Mouse (Mus musculus): ENCODE data around the gene Eya2.

The Eya2 gene

DNA sequence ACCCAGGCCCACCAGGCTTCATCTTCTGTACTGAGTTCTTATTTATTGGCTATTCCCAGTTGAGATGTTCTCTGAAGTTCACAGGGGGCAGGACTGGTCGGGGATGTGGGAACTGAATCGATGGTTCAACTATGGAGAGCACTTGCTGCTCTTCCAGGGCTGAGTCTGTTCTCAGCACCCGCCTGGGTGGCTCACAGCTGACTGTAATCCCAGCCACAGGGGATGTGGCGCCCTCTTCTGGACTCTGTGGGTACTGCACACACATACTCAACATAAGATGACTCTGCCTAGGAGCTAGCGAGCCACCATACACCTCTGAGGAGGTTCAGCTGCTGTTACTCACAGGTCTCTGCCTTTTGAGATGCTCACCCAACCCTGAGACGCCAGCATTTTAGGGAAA, 121.9 kb downstream of the Eya2 start:
- ATAC-seq (ENCODE audit: low TSS enrichment), result no peak

DNA sequence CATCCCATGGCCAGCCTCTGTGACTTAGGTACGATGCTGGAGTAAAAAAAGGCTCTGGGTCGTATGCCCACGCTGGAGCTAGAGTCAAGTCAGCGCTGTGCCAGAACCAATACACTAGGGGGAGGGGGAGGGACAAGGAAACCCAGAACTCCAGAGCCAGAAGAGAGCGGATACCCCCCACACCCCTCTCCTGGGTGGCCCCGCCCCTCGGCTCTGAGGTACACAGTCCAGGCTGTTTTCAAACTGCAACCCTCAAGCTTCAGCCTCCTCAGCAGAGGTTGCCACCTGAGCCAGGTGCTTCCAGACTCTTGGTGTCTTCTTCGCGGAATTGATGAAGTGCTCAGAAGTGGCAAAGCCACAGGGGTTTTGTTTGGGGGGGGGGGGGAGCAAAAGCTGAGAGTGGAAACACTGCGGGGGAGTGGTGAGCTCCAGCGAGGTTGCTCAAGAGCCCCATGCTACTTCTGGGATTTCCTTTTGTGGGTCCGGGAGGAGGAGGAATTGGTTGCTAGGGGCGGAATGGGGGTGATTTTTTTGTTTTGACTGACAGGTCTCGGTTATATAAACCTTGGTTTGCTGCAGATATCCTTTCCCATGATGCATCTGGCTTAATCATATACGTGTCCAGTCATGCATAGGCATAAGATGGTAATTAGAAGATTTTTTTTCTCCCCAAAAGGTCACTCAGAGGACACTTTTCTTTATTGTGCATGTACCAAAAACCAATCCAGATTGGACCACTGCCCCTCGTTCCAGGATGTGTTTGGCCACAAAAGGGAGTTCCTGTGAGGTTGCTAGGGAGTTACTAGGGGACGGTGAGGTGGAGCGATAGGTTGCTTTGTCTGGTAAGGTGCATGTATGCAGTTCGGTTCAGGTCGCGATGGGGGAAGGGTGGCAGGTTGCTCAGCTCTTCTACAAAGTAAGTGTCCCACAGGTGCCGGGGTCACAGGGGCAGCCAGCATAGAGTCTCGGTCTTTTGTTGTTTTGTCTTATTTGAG, 122.6 kb downstream of the Eya2 start:
- ATAC-seq (ENCODE audit: low TSS enrichment), result no peak; the same call in 1 of the 2 replicates

DNA sequence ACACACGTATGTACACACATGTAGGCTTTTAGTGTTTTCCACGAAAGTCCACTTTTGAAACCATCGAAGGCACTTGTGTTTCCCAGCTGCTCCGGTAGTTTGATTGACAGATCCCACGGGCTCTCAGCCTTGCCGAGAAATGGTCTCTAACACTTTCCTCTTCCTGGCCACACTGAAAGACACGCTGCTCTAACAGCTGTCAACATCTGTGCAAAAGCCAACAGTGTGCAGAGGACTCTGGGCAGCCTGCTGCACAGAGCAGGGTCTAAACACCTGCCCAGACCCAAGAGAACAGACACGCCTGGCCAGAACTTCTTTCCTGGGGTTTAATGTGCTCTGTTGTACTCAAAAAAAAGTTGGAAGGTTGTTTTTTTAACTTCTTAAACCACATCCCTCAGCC, 124.5 kb downstream of the Eya2 start:
- no peak for ATAC-seq (ENCODE audit: low TSS enrichment)

DNA sequence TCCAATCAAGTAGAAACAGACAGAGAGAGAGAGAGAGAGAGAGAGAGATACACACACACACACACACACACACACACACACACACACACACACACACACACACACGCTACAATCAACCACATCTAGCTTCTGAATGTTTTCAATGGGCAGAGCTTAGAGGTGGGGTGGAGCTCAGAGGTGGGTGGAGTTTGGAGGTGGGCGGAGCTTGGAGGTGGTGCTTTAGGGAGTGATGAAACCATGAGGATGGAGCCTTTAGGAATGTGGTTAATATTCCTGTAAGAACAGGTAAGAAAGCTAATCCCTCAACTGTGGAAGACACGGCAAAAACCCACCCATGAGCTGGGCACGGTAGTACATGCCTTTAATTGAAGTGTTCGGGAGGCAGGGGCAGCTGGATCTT, 127.1 kb downstream of the Eya2 start:
- ATAC-seq (ENCODE audit: low TSS enrichment), result no peak

DNA sequence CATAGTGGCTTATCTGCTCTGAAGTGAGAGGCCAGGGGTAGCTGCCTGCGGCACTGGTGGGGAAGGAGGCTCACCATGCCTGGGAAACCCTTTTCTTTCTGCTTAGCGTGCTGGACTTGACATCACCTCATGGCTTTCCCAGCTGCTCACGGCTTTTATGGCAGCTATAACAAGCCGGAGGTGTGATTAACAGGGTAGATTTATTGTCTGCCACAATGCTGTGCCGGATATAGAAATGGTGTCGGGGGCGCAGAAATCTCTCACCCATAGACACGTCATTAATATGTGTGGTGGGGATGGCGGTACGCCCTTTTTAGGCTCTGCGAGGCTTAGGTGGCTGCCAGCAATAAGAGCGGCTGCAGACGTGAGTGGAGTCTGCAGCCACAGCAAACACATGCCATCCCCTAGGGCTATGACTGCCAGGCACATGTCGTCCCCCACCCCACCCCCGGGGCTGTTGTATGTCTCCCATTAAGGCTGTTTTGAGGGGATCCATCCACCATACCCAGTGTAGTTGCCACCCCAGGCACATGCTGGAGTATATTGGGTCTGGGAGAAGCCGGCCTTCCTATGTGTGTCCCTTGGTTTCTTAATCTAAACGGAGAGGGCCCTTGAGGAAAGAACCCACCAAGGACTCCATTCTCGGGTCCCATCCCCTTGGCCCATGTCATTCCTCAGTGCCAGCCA, 137.9 kb downstream of the Eya2 start:
- no peak for ATAC-seq (ENCODE audit: low TSS enrichment)

DNA sequence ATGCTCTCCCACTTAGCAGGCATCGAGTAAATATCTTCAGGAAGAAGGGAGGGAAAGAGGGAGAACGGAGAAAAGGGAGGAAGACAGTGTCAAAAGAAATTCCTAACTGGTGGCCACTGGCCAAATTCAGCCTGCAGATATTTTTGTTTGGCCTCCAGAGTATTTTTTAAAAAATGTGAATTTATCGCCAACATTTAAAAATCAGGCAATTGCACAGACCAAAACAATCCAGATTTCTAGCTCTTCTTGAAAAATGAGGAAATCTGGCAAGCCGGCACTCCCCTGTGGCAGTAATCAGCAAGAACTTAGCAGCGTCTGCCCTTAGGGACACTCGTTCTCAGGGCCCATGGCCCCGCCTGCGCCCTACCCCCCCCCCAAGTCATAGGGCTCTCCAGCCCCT, 138.9 kb downstream of the Eya2 start:
- no peak for ATAC-seq (ENCODE audit: low TSS enrichment)

DNA sequence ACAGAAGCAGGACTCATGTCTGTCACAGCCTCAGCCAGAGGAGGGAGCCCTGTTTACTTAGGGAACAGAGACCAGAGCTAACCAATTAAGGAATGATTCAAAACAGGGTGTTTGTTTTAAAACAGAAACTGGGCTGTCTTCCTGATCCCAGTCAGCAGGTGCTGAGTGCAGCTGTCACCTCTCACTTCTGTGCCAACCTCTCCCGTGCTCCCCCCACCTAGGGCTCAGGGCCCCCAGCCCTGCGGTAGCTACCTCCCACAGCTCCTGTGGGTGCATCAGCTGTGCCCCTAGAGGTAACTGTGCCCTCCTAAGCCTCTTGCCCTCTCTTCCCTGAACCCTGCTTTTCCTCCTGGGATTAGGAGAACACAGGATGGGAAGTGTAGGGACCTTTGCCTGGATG, 141.5 kb downstream of the Eya2 start:
- ATAC-seq (ENCODE audit: low TSS enrichment), result no peak

DNA sequence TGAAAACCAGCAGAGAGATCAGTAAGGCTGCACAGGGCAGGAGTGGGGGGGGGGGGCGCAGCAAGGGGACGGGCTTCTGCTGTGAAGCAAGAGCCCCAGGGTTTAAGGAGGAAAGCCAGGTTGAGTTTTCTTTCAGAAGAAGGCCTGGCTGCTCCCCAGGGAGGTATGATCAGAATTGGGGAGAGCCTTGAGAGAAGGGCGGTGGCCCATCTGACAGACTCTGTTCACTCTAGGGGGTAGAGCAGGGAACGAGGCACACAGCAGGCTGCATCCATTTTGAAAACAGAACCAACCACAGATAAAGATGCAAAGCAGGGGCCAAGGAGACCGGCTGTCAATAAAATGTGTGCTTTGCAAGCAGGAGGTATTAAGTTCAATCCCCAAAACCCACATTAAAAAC, 145.5 kb downstream of the Eya2 start:
- no peak for ATAC-seq (ENCODE audit: low TSS enrichment)

DNA sequence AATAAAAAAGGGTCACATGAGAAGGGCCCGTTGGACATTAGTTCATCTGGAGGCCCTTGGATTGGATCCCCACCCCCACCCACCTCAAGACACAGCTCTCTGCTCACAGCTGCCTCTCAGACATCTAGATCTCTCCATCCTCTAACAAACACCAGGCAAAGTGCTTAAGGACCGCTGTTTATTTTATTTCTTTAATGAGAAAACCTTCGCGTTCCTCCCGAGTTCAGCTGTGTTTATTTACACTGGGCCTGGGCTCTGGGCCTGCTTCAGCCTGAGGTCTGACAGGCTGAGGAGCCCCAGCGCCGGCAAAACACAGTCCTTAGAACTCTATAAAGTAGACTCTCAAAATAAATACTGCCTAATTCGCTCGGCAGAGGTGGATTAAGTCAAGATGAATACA, 146.2 kb downstream of the Eya2 start:
- no peak for ATAC-seq (ENCODE audit: low TSS enrichment)

DNA sequence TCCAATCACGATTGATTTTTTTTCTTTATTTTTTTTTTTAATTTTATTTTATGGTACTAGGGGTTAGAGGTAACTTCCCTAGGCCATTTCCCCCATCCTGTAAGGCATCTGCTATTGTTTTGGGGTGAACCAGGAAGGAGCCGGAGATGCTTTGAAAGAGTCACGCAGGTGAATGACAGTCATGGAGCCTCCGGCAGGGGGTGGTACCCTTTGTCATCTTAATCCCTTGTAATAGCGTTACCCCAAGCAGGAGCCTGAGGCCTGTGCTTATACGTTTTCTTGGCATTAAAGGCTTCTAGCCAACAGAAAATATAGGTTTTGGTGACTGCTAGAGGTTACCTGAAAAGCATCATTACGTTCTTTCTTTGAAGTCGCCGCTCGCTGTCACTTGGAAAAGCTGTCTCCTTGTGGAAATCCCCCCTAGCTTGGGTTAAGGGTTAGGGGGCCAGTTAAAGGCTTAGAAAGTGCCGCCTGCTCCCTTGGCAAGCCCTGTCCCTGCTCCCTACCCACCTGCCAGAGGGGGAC, 146.8 kb downstream of the Eya2 start:
- ATAC-seq (ENCODE audit: low TSS enrichment), result no peak

DNA sequence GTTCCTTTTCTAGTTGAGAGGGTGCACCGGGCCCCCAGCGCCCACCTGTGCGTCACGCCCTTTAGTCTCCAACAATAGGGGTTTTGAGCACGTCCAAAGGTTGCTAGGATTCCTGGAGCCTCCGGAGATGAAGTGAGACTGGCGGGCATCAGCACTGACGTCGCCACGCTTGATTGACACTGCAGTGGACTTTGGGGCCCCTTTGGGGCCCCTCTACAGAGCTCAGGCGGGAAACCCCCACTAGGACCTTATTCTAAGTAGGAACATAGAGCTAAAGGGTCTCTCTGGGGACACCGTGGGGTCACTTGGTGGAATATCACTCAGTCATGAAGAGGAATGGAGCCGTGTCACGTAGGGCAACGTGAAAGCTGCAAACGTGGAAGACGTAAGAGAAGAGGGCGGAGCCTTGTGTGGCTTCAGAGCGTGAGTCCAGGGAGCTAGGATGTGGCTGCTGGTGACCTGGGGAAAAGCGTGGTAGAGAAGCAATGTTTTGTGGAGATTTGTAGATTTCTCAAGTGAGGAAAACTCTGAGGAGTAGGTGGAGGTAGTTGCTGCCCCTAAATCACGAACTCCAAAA, 147.5 kb downstream of the Eya2 start:
- no peak for ATAC-seq (ENCODE audit: low TSS enrichment)

DNA sequence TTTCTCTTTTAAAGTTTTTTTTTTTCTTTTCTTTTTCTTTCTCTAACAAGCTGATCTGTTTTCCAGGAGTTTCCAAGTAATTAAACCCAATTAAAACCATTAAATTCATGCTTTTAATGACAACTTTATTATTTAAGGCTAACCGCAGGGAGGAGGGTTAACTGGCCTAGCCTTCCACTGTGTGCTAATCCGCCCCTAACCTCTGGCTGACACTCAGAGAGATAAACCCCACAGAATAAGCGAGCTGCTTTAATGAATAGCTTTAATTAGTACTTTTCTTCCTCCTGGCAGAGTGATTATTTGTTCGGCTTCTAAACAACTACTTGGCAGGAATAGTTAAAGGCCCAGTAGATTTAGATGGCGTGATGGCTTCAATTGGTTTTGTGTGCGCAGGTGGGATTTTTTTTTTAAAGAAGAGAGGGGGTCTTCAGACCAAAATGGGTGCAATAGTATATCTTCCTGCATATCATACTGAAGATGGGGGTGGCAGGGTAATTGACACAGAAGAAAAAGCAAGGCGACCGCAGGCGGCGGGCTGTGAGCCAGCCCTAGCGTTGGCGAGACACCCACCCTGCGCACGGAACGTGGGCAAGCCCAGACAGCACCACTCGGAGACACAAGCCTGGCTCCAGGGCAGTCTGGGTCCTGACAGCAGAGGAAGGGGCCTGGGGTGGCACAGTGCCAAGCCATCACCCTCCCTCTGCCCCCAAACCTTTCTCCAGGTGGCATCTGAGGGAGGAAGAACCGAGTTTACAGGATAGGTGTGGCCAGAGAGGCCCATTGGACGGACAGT, 150.7 kb downstream of the Eya2 start:
- ATAC-seq (ENCODE audit: low TSS enrichment), result no peak

DNA sequence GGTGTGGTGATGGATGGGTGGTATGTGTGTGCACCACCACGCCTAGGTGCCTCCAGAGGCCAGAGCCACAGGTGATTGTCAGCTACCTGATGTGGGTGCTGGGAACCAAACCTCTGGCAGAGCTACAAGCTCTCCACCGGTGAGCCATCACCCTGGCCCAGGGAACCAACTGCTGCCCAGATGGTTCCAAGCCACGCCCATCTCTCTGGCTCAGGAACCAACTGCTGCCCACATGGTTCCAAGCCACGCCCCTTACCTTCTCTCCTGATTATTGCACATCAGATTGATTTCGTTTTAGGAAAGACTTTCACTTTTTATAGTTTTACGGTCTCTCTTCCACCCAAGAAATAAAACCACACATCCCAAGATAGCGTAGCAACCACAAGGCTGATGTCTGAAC, 153.1 kb downstream of the Eya2 start:
- ATAC-seq (ENCODE audit: low TSS enrichment), result no peak

DNA sequence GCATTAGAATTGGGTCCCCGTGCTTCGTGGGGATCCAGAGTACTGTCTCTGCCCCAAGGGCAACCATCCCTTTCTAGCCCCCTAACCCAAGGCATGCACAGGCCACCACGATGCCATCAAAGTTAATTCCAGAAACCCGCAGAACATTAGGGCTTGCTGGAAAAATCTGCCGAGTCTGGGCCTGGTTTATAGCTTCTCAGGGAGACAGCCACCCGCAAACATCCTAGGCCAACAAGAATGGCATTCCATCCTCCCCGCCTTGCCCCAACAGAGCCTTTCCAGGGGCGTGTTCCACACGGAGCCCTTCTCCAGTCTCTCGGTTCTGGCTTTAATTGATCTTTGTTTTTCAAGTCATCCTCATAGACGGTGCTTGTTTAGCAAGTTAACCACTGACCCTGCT, 153.6 kb downstream of the Eya2 start:
- no peak for ATAC-seq (ENCODE audit: low TSS enrichment)

DNA sequence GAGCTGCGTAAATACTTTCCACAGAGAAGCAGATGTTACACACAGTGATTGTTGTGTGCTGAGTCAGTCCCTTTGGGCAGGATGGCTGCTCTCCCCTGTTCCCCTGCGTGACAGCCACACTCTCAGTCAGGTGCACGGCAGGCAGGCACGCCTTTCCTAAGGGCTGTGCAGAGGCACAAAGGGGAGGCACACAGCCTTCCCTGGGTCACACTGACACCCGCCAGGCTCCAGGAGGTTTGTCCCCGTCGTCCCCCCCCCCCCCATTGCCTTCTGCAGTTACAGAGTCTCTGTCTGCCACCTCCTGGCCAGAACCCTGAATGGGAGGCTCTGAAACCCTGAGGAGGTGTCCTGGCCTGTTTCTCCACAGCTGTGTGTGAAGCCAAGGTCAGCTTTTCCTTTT, 156.2 kb downstream of the Eya2 start:
- ATAC-seq (ENCODE audit: low TSS enrichment), result peak; percentile 55; the same call in 1 of the 2 replicates

DNA sequence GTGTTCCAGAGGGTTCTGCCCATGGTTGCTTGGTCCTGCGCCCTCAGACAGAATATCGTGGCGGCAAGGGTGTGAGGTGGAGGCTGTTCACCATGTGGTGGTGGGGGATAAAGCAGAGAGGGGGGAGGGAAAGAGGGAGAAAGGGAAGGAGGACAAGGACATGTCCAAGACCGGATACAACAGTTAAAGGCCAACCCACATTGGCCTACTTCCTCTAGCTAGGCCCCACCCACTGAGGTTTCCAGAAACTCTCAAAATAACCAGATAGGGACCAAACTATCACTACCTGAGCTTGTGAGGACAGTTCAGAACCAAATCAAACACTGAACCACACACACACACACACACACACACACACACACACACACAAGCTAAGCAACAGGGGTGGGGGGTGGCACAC, 157.9 kb downstream of the Eya2 start:
- ATAC-seq (ENCODE audit: low TSS enrichment), result no peak

DNA sequence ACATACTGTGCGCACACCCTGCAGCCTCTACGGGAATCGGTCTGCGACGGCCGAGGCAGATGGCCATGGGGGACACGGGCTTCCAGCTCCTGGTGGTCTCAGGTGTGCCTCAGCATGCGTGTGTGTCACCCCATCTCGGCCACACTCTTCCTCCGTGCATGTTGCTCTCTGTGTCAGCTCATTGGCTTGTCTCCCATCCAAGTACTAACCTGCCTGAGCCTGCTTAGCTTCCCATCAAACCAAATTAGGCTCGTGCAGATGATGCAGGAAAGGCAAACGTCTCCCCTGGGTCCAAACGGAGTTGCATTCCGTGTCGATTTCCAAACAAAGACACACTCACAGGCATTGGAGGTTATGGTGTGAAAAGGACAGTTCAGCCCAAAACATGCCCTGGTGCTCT, 163.0 kb downstream of the Eya2 start:
- no peak for ATAC-seq (ENCODE audit: low TSS enrichment)

DNA sequence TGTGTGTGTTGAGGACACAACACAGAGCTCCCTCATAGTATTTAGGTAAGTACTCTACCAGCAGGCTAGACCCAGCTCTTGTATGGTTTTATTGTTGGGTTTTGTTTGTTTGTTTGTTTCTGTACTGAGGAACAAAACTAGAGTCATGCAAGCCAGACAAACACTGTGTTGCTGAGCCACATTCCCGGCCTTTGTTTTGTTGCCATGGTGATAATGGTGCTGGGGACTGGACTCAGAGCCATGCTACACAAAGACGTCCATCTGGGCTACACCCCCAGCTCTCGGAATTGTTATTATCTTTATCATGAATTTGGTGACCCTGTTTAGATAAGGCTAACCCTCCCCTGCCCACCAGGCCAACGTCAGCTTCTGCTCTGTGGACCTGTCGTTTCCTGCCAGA, 163.7 kb downstream of the Eya2 start:
- no peak for ATAC-seq (ENCODE audit: low TSS enrichment)

DNA sequence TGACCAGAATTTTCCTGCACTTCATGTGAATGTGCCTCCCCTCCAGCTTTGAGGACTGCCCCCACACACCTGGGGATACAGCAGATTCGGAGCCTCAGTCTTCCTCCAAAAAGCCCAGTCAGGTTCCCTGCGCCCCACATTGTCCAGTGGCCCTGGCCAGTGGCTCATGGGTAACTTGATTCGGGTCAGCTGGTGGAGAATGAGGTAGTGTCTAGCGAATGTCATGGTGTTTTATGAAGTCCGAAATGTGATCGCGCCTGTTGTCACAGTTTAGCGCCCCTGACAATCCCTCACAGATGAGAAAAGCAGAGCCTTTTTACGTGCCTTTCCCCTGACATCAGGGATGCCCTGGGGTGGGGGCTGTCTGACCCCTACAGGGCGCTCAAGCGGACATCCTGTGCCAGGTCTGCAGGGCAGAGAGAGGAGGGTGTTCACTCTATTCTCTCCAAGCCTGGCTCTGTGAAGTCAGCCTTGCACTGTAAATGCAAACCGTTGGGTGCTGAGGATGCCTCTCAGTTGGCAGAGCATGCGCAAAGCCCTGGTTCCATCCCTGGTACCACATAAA, 164.7 kb downstream of the Eya2 start:
- ATAC-seq (ENCODE audit: low TSS enrichment), result no peak

DNA sequence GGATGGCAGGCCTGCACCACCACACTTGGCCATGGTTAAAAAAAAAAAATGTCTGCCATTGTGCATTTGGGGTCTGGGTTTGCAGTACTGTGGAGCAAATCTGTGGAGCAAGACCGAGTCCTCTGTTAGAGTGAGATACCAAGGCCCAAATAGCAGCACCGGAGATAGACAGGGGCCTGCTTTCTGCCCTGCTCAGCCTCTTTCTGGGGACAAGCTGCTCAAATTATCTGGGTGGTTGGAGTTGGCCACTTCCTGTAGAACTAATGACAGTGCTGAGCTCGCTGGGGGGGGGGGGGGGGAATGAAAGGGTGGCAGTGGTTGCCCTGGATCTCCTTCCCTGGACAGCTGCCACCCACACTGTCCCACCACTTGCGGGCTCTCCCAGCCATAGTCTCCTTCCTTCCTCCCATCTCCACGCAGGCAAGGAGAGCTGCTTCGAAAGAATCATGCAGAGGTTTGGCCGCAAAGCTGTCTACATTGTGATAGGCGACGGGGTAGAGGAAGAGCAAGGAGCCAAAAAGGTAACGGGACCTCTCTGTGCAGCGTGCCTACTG, 174.1 kb downstream of the Eya2 start:
- no peak for ATAC-seq (ENCODE audit: low TSS enrichment)

DNA sequence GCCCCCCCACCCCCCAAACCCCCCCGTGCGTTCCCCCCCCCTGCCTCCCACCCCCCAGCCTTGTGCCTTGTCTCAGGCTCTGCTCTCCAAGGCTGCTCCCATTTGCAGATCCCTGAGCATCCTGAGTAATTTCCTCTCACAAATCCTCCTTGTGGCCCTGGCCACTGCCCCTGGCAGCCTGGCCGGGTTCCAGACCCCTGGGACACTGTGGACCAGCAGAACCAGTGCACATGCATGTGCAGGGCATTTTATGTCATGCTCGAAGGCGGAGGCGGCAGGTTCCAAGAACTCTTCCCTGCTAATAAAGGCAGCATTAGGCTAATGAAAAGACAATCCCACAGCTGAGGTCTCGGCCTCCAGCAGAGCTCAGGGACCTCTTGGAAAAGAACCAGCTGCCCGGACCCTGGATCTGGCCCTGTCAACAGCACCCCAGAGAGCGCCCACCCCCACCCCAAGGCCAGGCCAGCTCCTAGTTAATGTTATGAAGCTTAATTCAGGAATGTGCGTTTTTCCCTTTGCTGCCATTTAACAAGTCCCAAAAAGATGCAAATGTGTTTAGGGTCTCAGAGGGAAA, 174.6 kb downstream of the Eya2 start:
- no peak for ATAC-seq (ENCODE audit: low TSS enrichment)

Measured in frontal cortex, adult (tissue).